Mouse (Mus musculus) testis, postnatal 14 days (tissue): ENCODE data around the gene Krt83.

Experiments
- DNase-seq: peaks from one replicate; pipeline ENCODE4 v3.0.0; 2021; ENCODE audit warnings: low spot score

The Krt83 gene

DNA sequence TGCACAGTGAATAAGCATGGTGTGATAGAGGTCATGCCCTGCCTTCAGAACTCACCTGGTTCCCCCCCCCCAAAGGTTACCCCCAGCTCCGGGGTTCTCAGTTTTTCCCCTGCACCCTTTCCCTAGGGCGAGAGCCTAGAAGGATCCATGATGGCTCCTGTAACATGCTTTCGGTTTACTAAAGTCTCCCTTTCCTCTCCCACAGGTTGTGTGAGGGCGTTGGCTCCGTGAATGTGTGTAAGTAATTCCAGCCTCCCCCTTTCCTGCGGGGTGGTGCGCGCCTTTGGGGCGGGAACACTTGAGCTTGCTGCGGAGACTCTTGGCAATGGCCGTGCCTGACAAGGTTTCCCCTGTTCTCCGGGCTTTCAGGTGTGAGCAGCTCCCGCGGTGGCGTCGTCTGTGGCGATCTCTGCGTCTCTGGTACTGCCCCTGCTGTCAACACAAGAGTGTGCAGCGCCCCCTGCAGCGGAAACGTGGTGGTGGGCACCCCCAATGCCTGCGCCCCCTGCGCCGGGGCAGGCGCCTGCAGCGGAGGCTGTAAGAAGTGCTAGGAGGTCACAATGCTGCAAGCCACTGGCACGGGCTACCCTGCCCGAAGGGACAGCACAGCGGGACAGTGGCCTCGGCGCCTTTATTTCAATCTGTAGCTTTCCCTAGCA is 12.2 kb downstream of the Krt83 start:
- peak; percentile 71 for DNase-seq

- DNase-seq: no peak
Observed at GRCm38 (mm10) chr15:101472952-101473528, 18.3 kb downstream of the Krt83 start, which contains the start of gene Krt86. Krt86 (plus strand) TSS chr15:101473478.

DNA sequence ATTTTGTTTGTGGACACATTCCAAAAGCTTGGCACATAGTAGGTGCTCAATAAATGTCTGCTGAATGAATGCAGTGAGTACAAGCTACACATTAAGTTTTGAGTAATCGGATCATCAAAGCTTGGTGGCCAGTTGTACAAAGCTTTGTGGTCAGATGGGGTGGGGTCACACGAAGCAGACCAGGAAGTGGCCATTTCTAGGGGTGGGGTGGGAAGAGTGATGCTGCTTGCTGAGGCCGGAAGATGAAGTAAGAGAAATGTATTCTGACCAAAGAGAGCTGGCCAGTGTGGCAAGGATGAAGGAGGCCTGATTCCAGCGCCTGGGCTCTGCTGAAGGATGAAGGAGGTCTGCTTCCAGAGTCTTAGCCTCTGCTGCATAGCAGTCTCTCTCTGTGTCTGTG is 22.2 kb downstream of the Krt83 start:
- no peak for DNase-seq

- DNase-seq: no peak
Observed at GRCm38 (mm10) chr15:101463651-101464050, 27.7 kb downstream of the Krt83 start, which contains the start of gene Krt81. Krt81 (minus strand) TSS chr15:101463751.

DNA sequence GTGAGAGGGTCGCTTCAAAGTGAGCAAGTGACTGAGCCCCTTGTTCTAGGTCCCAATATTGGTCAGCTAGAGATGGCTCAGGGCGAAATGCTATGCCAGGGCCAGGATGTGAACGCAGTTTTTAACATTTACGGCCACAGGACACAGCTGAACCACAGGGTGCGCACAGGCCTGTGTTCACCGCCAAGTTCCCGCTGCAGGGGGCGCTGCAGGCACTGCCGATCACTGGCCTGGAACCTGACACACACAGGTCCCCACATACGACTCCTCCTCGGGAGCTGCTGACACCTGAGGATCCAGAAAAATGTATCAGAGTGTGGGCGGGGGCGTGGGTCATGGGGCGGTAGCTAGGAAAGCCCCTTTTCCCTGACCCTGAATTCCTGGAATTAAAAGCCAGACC is 32.0 kb downstream of the Krt83 start:
- DNase-seq: no peak

DNA sequence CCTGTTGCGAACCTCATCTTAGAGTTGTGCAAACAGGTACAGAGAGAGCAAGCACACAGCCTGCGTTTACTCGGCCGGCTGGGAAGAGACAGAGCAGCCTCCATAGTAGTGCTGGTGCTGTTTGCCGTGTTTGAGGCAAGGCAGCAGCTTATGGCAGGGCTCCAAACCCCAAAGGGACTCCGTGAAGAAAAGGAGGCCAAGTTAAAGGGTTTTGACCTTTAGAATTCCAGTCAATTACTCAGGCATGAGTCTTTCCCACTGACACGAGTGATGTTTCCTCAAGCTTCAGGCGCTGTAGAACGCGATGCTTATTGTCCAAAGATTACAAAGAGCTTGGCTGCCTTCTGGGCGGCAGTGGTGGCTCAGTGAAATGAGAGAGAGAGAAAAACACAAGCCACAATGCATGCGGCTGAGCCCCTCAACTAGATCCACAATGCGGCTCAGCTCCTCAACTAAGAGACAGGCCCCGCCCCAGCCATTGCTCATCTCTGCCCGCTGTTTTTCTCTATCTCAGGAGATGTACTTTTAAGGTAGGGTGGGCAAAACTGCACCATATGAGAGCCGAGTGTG is 32.9 kb downstream of the Krt83 start:
- DNase-seq: no peak

GRCm38 (mm10) chr15:101455891-101456290 is 35.4 kb downstream of the Krt83 start:
- DNase-seq: no peak

GRCm38 (mm10) chr15:101455292-101455691 is 36.0 kb downstream of the Krt83 start:
- no peak for DNase-seq

- no peak for DNase-seq
Observed at GRCm38 (mm10) chr15:101454774-101455173, 36.5 kb downstream of the Krt83 start.

- peak; percentile 50 for DNase-seq
Observed at GRCm38 (mm10) chr15:101453093-101453736, 38.1 kb downstream of the Krt83 start.

DNA sequence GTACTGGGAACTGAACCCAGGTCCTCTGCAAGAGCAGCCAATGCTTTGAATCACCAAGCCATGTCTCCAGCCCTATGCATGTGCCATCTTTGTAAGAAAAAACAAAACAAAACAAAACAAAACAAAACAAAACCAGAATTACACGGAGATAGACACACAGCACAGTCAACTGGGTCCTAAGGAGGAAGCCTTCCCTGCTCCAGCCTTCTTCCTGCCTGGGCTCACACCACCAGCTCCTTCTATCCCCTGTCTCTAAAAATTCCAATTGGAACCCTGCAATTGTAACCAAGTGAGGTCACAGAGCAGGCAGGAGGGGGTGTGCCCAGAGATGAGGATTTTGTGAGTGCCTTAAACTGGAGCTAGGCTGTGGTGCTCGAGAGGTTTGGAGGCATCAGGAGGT is 43.9 kb downstream of the Krt83 start, which contains the start of gene Krt88:
Gene Krt88, plus strand, starts transcription at position 301 of the 400 bp plus-strand sequence.
- no peak for DNase-seq

DNA sequence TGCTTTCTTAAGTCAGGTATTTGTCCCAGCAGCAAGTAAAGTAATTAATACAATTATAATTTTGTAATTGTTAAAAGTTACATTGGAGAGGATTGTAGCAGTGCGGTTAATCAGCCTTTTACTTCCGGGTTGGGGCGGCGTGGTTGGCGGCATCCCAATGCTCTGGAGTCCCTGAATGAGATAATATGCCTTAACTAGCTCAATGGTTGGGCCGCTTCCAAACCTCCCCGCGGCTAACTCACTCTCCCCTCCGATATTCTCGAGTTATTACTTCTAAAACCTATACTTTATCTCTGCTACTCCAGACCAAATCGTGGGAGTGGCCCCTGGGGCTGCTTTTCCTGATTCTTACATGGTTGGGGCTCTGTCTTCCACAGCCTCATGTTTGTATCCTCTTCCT is 44.7 kb downstream of the Krt83 start:
- no peak for DNase-seq

DNA sequence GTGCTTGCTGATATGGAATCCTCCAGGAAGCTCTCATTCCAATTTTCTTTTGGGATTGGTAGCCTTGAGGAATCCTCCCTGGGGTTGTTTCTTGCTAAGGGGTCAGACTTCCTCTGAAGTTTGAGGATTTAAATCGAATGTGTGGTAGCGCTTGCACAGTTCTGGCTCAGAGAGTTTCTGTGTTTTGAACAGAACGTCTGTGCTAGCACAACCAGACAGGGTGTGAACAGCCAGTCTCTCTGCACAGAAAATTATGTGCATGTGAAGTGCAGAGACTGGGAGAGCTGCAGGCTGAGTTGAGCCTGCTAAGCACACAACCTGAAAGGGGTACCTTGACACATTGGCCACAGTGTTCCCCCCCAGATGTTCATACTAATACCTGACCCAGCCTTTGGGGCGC is 50.5 kb downstream of the Krt83 start:
- DNase-seq: no peak

DNA sequence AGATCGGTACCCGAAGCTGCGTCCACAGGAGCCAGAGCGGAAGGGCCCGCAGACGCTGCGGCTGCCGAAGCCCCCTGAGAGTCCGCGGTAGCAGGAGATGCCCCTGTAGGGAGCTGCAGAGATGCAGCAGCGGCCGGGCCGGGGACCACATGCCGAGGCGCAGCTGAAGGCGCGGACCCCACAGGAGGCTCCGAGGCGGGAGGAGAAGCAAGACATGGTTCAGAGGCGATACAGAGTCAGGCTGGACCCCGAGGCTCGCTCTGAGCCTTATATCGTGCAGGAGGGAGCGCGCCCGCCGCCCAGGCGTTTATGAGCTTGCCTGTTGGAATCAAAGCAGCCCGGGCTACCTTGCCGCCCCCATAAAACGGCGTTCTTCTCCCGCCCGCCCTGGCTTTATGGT is 52.8 kb downstream of the Krt83 start, which contains the start of gene Krt87:
Gene Krt87, minus strand, starts transcription at position 250 of the 400 bp plus-strand sequence.
- no peak for DNase-seq

- no peak for DNase-seq
Observed at GRCm38 (mm10) chr15:101436611-101437010, 54.7 kb downstream of the Krt83 start.
